Mouse (Mus musculus): Measurements from ENCODE around the gene Bpifa1. TPM values are rescaled to one million over a fixed set of nuclear protein-coding genes. Genes with fewer than 3 reads are reported as not detected.

The Bpifa1 gene
- polyA plus RNA-seq, 1 experiment = not detected

GRCm38 (mm10) chr2:154185748-154186147, 43.1 kb downstream of the Bpifa1 start:
- Histone ChIP-seq H3K36me3 (ENCODE audit: control insufficient read depth, insufficient read depth) (no peaks in the 10 kb centered on the region), H3ac (ENCODE audit: control insufficient read depth, insufficient read length) (no peak overlapping the region), H3K4me2 (ENCODE audit: low read depth) (no peak overlapping the region), H3K4me3 (no peak overlapping the region), H3K27me3 (ENCODE audit: control insufficient read depth, insufficient read depth, insufficient read length) (no peaks in the 10 kb centered on the region), H3K79me2 (ENCODE audit: control insufficient read depth, insufficient read depth) (no peaks in the 10 kb centered on the region)
- no peak for TF ChIP-seq USF1 (IDR thresholded peaks at IDR 0.05; ENCODE audit: low read depth)
- TF ChIP-seq REST (IDR thresholded peaks at IDR 0.05; ENCODE audit: insufficient read depth, insufficient read length) = no peak
- TF ChIP-seq SRF (IDR thresholded peaks at IDR 0.05; ENCODE audit: control insufficient read depth, insufficient read length, low read depth) = no peak
- no peak for TF ChIP-seq POLR2A (IDR thresholded peaks at IDR 0.05; ENCODE audit: insufficient read length, low read depth)
- no peak for TF ChIP-seq CEBPB (IDR thresholded peaks at IDR 0.05; ENCODE audit: insufficient read depth, poor library complexity, severe bottlenecking)
- TF ChIP-seq E2F4 (IDR thresholded peaks at IDR 0.05; ENCODE audit: insufficient read depth) = no peak
- TF ChIP-seq POLR2AphosphoS2 (IDR thresholded peaks at IDR 0.05; ENCODE audit: insufficient read length, low read depth) = no peak
- TF ChIP-seq MYOD1 (IDR thresholded peaks at IDR 0.05; ENCODE audit: control insufficient read depth in 1 of 3, insufficient read length in 2 of 3, low read depth in 2 of 3) = no peak
- TF ChIP-seq MAX (IDR thresholded peaks at IDR 0.05; ENCODE audit: low read depth) = no peak
- no peak for TF ChIP-seq MYOG (IDR thresholded peaks at IDR 0.05; ENCODE audit: control insufficient read depth in 1 of 3, insufficient read depth in 1 of 3, insufficient read length in 2 of 3, low read depth in 2 of 3)
- no peak for TF ChIP-seq TCF3 (IDR thresholded peaks at IDR 0.05; ENCODE audit: insufficient read length, low read depth)
- TF ChIP-seq TCF12 (IDR thresholded peaks at IDR 0.05; ENCODE audit: insufficient read depth, poor library complexity, severe bottlenecking) = no peak

DNA sequence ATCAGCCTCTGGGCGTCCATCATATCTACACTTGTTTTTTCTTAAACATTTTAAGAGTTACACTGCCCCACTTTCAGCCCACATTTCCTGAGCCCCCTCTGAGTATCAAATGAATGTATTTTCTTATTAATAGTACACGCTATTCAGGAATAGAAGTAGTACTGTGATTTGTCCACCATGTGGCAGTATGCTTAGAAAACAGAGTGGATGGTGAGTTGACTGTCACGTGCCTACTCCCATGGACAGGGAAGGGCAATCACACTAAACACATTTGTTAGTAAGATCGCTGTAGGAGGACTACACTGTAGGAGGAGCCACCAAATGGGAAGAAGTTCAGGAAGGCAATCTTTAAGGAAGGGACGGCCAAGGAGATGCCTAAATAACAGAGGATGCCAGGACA, 44.8 kb downstream of the Bpifa1 start:
- H3K79me2 ChIP-seq (ENCODE audit: control insufficient read depth, insufficient read depth) = no peaks in the 10 kb centered on the region
- H3K4me3 ChIP-seq = no peak overlapping the region
- no peak overlapping the region for H3ac ChIP-seq (ENCODE audit: control insufficient read depth, insufficient read length)
- TF ChIP-seq MAX (IDR thresholded peaks at IDR 0.05; ENCODE audit: low read depth) = no peak
- TF ChIP-seq POLR2AphosphoS2 (IDR thresholded peaks at IDR 0.05; ENCODE audit: insufficient read length, low read depth) = no peak
- no peak for TF ChIP-seq SRF (IDR thresholded peaks at IDR 0.05; ENCODE audit: control insufficient read depth, insufficient read length, low read depth)
- TF ChIP-seq USF1 (IDR thresholded peaks at IDR 0.05; ENCODE audit: low read depth) = peak; percentile 37
- TF ChIP-seq POLR2A (IDR thresholded peaks at IDR 0.05; ENCODE audit: insufficient read length, low read depth) = no peak
- TF ChIP-seq REST (IDR thresholded peaks at IDR 0.05; ENCODE audit: insufficient read depth, insufficient read length) = no peak
- TF ChIP-seq MYOG (IDR thresholded peaks at IDR 0.05; ENCODE audit: control insufficient read depth in 1 of 3, insufficient read depth in 1 of 3, insufficient read length in 2 of 3, low read depth in 2 of 3) = no peak
- no peak for TF ChIP-seq MYOD1 (IDR thresholded peaks at IDR 0.05; ENCODE audit: control insufficient read depth in 1 of 3, insufficient read length in 2 of 3, low read depth in 2 of 3)
- H3K36me3 ChIP-seq (ENCODE audit: control insufficient read depth, insufficient read depth) = no peaks in the 10 kb centered on the region
- no peak overlapping the region for H3K4me2 ChIP-seq (ENCODE audit: low read depth)
- H3K27me3 ChIP-seq (ENCODE audit: control insufficient read depth, insufficient read depth, insufficient read length) = no peaks in the 10 kb centered on the region

DNA sequence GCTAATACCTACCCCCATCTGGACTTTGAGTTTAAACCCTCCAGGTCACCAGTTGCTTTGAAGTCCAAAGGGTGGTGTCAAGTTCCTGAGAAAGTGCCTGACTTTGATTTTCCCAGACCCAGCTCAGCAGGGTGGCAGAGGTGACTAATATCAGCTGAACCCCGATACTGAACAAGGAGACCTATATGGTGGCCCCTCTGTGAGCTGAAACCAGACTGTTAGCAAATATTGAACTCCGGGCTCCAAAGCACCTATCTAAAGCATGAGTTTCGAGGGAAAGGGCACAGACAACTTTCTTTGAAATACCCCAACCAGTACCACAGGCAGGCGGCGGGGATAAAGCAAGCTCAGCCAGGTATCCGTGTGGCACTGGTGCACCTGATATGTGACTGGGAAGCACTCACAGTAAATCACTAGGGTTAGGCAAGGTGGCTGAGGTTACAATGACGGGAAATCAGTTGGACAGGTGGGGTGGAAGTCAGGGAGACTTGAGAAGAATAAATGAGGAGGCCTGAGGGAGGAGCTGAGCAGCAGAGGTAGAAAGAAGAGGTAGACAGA, 47.3 kb downstream of the Bpifa1 start:
- no peaks in the 10 kb centered on the region for H3K79me2 ChIP-seq (ENCODE audit: control insufficient read depth, insufficient read depth)
- no peak overlapping the region for H3K4me2 ChIP-seq (ENCODE audit: low read depth)
- no peaks in the 10 kb centered on the region for H3K27me3 ChIP-seq (ENCODE audit: control insufficient read depth, insufficient read depth, insufficient read length)
- no peaks in the 10 kb centered on the region for H3K36me3 ChIP-seq (ENCODE audit: control insufficient read depth, insufficient read depth)
- no peak overlapping the region for H3ac ChIP-seq (ENCODE audit: control insufficient read depth, insufficient read length)
- no peak for TF ChIP-seq MYOD1 (IDR thresholded peaks at IDR 0.05; ENCODE audit: control insufficient read depth in 1 of 3, insufficient read length in 2 of 3, low read depth in 2 of 3)
- no peak for TF ChIP-seq POLR2A (IDR thresholded peaks at IDR 0.05; ENCODE audit: insufficient read length, low read depth)
- TF ChIP-seq SRF (IDR thresholded peaks at IDR 0.05; ENCODE audit: control insufficient read depth, insufficient read length, low read depth) = no peak
- TF ChIP-seq USF1 (IDR thresholded peaks at IDR 0.05; ENCODE audit: low read depth) = no peak
- no peak for TF ChIP-seq MAX (IDR thresholded peaks at IDR 0.05; ENCODE audit: low read depth)
- TF ChIP-seq REST (IDR thresholded peaks at IDR 0.05; ENCODE audit: insufficient read depth, insufficient read length) = no peak
- no peak for TF ChIP-seq MYOG (IDR thresholded peaks at IDR 0.05; ENCODE audit: control insufficient read depth in 1 of 3, insufficient read depth in 1 of 3, insufficient read length in 2 of 3, low read depth in 2 of 3)
- no peak for TF ChIP-seq CEBPB (IDR thresholded peaks at IDR 0.05; ENCODE audit: insufficient read depth, poor library complexity, severe bottlenecking)
- no peak for TF ChIP-seq TCF3 (IDR thresholded peaks at IDR 0.05; ENCODE audit: insufficient read length, low read depth)
- no peak for TF ChIP-seq E2F4 (IDR thresholded peaks at IDR 0.05; ENCODE audit: insufficient read depth)
- no peak for TF ChIP-seq POLR2AphosphoS2 (IDR thresholded peaks at IDR 0.05; ENCODE audit: insufficient read length, low read depth)
- no peak for TF ChIP-seq TCF12 (IDR thresholded peaks at IDR 0.05; ENCODE audit: insufficient read depth, poor library complexity, severe bottlenecking)
- no peak overlapping the region for H3K4me3 ChIP-seq

DNA sequence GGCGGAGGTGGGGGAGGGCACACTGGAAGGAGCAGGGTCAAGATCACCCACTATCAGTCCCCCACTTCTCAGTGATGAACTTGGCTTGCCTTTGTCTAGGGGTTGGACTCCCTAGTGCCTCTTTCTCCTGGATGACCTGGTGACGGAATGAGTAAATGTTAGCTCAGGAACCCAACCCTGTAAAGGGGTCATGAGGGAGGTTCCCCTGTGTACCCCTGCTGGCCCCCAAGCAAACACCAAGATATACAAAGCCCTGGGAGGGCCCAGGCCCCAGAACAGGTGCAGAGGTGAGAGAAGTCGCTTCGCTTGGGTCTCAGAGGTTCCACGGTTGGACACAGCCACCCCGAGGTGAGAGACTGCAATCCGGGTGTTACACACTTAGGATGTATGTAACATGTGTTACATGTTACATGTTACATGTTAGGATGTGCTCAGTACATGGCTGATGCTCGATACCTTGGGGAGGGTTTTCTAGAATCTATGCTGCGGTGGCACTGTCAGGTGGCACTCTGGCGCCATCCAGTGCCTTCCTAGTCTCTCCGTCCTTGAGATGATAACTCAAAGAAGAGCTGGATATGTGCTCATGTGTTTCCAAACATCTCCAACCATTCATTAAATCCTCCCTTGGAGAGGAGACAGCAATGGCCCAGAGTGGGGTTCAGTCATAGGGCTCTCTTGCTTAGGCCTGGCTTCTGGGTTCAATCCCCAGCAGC, 48.0 kb downstream of the Bpifa1 start, which contains the start of gene Bpifb1:
Bpifb1 (plus strand) TSS at position 273 of the 713 bp plus-strand sequence.
- no peak for TF ChIP-seq MAX (IDR thresholded peaks at IDR 0.05; ENCODE audit: low read depth)
- H3ac ChIP-seq (ENCODE audit: control insufficient read depth, insufficient read length) = no peak within 1 kb of the TSS
- no peaks in the 10 kb centered on the region for H3K27me3 ChIP-seq (ENCODE audit: control insufficient read depth, insufficient read depth, insufficient read length)
- H3K4me3 ChIP-seq = no peak within 1 kb of the TSS
- H3K4me2 ChIP-seq (ENCODE audit: low read depth) = no peak within 1 kb of the TSS
- H3K79me2 ChIP-seq (ENCODE audit: control insufficient read depth, insufficient read depth) = no peaks in the 10 kb centered on the region
- H3K36me3 ChIP-seq (ENCODE audit: control insufficient read depth, insufficient read depth) = no peaks in the 10 kb centered on the region

DNA sequence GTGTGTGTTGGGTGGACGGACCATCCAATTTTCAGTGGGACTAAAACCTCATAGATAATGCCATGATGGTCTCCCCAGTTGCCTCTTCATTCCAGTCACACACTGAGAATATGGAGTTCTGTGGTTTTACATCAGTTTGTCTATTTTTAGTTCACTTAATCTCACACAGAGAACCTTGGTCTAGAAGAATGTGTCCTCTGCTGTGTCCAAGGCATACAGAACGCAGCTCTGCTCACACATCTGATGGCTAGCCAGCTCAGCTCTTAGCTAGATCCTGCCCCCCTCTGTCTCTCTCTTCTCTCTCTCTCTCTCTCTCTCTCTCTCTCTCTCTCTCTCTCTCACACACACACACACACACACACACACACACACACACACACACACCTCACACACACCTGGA, 49.5 kb downstream of the Bpifa1 start:
- Histone ChIP-seq H3K27me3 (ENCODE audit: control insufficient read depth, insufficient read depth, insufficient read length) (no peaks in the 10 kb centered on the region), H3K4me3 (no peak overlapping the region), H3K4me2 (ENCODE audit: low read depth) (no peak overlapping the region), H3K79me2 (ENCODE audit: control insufficient read depth, insufficient read depth) (no peaks in the 10 kb centered on the region), H3ac (ENCODE audit: control insufficient read depth, insufficient read length) (no peak overlapping the region), H3K36me3 (ENCODE audit: control insufficient read depth, insufficient read depth) (no peaks in the 10 kb centered on the region)
- TF ChIP-seq SRF (IDR thresholded peaks at IDR 0.05; ENCODE audit: control insufficient read depth, insufficient read length, low read depth) = no peak
- no peak for TF ChIP-seq POLR2A (IDR thresholded peaks at IDR 0.05; ENCODE audit: insufficient read length, low read depth)
- TF ChIP-seq E2F4 (IDR thresholded peaks at IDR 0.05; ENCODE audit: insufficient read depth) = no peak
- no peak for TF ChIP-seq REST (IDR thresholded peaks at IDR 0.05; ENCODE audit: insufficient read depth, insufficient read length)
- TF ChIP-seq MYOG (IDR thresholded peaks at IDR 0.05; ENCODE audit: control insufficient read depth in 1 of 3, insufficient read depth in 1 of 3, insufficient read length in 2 of 3, low read depth in 2 of 3) = no peak
- TF ChIP-seq TCF12 (IDR thresholded peaks at IDR 0.05; ENCODE audit: insufficient read depth, poor library complexity, severe bottlenecking) = no peak
- TF ChIP-seq USF1 (IDR thresholded peaks at IDR 0.05; ENCODE audit: low read depth) = no peak

Measured in myocyte (in vitro differentiated cells).